Mouse (Mus musculus) myocyte (in vitro differentiated cells): ENCODE results near the gene Tsacc.

ENCODE experiments used
- CEBPB ChIP-seq: IDR thresholded peaks from 2 replicates; pipeline ENCODE4 v1.6.1; 2011; ENCODE audit warnings: mild to moderate bottlenecking, moderate library complexity; ENCODE audit not compliant: poor library complexity, insufficient read depth, severe bottlenecking
- E2F4 ChIP-seq: IDR thresholded peaks from one replicate; pipeline ENCODE4 v1.6.1; 2011; ENCODE audit warnings: mild to moderate bottlenecking, control low read depth, moderate library complexity; ENCODE audit not compliant: insufficient read depth
- MAX ChIP-seq: IDR thresholded peaks from one replicate; pipeline ENCODE4 v1.6.1; 2011; ENCODE audit warnings: low read depth, mild to moderate bottlenecking, control low read depth
- MYOD1 ChIP-seq, 3 experiments: IDR thresholded peaks; one replicate each; pipeline ENCODE4 v1.6.1; 2011; ENCODE audit warnings: control low read depth in 2 of 3, low read depth in 2 of 3, mild to moderate bottlenecking in 2 of 3, moderate library complexity in 1 of 3; ENCODE audit not compliant: insufficient read length in 2 of 3, control insufficient read depth in 1 of 3
- POLR2A ChIP-seq: IDR thresholded peaks from one replicate; pipeline ENCODE4 v1.6.1; 2011; ENCODE audit warnings: low read depth, mild to moderate bottlenecking, control low read depth, moderate library complexity; ENCODE audit not compliant: insufficient read length
- SRF ChIP-seq: IDR thresholded peaks from one replicate; pipeline ENCODE4 v1.6.1; 2011; ENCODE audit warnings: low read depth; ENCODE audit not compliant: control insufficient read depth, insufficient read length
- TCF12 ChIP-seq: IDR thresholded peaks from one replicate; pipeline ENCODE4 v1.6.1; 2011; ENCODE audit warnings: mild to moderate bottlenecking, control low read depth; ENCODE audit not compliant: poor library complexity, insufficient read depth, severe bottlenecking
- TCF3 ChIP-seq: IDR thresholded peaks from one replicate; pipeline ENCODE4 v1.6.1; 2011; ENCODE audit warnings: low read depth, control low read depth; ENCODE audit not compliant: insufficient read length

DNA sequence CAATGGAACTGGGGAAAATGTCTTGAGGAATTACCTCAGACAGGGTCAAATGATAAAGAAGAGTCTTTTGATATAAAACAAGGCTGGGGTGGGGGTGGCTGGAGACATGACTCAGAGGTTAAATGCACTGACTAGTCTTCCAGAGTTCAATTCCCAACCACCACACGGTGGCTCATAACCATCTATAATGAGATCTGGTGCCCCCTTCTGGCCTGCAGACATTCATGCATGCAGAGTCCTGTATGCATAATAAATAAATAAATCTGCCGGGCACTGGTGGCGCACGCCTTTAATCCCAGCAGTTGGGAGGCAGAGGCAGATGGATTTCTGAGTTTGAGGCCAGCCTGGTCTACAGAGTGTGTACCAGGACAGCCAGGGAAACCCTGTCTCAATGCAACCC lies 4.8 kb downstream of the Tsacc start:
- no peak for TF ChIP-seq POLR2A
- no peak for TF ChIP-seq MAX
- no peak for TF ChIP-seq E2F4
- TF ChIP-seq CEBPB: no peak
- no peak for TF ChIP-seq TCF3
- no peak for TF ChIP-seq MYOD1 (IDR thresholded peaks at IDR 0.05; ENCODE audit: control insufficient read depth in 1 of 3, insufficient read length in 2 of 3, low read depth in 2 of 3)
- TF ChIP-seq SRF: no peak
- TF ChIP-seq TCF12: no peak
